Mouse (Mus musculus) c-Kit-negative CD71-positive TER-119-positive erythroid progenitor cells, embryonic 14.5 days (primary cell): ENCODE measurements around the gene Shisa3.

Source experiments
- DNase-seq: peaks from one replicate; pipeline ENCODE4 v3.0.0-alpha.2; 2013; ENCODE audit warnings: low read depth, low spot score

Gene Shisa3

DNA sequence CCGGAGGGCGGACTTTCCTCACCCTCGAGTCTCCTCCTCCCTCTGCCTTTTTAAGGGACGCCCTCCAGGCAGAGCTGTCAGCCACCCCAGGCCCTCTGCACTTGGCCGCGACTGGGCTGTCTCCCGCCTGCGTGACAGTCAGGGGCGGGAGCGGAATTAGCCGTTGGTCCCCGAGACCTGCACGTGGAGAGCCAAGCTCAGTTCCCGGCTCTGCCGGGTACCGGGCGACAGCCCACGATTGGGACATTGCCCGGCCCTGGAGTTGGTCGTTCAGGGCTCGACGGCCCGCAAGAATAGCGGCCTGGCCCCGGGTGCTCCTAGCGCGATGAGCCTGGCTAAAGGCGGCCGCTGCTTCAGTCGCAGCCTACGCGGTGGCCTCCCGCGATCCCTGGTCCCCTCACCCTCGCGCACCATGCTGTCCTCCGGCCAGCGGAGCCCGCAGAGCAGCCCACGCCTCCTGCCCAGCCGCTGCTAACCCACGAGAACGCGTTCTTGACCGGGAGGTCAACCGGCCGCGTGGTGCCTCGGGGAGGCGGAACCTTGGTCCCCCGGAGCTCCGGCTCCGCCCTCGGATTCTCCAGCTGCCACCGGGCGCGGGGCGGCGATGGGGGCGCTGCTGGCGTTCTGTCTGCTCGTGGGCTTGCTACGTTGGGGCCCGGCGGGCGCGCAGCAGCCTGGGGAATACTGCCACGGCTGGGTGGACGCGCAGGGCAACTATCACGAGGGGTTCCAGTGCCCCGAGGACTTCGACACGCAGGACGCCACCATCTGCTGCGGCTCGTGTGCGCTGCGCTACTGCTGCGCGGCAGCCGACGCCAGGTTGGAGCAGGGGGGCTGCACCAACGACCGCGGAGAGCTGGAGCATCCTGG is at the start of gene Shisa3:
TSS of gene Shisa3 (plus strand) at position 79 of the 870 bp plus-strand sequence.
- no peak for DNase-seq

- DNase-seq: no peak
These were observed 49.0 kb upstream of the Shisa3 start for GRCm38 (mm10) chr5:67558644-67559043.

DNA sequence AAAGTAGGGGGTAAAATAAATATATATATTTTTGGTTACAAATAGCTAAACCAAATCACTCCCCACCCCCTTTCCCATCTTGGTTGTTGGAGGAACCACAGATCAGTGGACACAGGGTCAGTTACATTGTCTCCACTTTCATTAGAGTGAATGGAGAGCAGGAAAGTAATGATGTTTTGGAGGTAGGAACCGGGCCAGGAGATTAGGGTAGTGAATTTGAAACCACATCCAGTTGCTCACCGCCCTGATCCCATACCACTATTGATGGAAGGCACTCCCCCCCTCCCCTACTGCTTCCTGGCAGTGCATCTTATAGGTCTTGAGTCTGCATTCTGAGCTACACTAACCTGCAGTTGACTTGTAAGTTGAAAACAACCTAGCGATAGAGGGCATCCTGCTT is 48.6 kb upstream of the Shisa3 start:
- DNase-seq: no peak

- no peak for DNase-seq
These were observed 35.0 kb upstream of the Shisa3 start for GRCm38 (mm10) chr5:67572552-67573155.

DNA sequence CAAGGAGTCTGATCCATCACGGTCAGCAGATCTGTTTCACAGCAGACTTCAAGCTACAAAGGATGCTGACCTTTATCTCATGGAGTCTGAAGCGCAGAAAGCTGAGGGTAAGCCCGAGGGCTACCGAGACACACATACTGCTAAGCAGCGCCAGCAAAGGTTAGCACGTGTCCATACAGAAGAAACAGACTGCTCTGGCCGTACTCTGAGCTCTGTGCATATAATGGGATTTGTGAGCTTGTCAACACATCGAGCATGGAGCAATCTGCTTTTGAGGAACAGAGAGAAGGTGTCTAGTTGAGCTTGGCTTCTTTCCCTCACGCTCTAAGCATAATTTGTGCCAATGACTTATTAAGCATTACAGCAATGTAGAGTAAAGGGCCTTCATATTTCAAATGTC is 33.6 kb upstream of the Shisa3 start:
- DNase-seq: no peak

DNA sequence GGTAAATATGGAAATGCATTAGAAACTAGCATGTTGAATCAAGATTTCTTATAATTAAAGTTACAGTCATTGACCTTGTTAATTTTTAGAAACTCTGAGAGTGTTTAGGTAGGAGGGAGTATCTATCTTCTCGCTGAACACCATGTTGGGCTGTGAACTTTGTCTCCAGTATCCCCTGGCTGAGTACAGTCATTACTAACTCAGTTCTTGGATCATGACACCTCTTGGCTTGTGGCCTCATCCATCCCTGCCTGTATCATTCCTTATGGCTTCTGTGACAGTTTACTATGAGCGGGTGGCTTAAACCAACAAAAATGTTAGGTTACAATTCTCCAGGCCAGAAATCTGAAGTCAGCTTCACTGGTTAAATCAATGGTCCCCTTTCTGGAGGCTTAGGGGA is 32.0 kb upstream of the Shisa3 start:
- no peak for DNase-seq

- DNase-seq: no peak
These were observed 27.7 kb upstream of the Shisa3 start for GRCm38 (mm10) chr5:67579725-67580633.

DNA sequence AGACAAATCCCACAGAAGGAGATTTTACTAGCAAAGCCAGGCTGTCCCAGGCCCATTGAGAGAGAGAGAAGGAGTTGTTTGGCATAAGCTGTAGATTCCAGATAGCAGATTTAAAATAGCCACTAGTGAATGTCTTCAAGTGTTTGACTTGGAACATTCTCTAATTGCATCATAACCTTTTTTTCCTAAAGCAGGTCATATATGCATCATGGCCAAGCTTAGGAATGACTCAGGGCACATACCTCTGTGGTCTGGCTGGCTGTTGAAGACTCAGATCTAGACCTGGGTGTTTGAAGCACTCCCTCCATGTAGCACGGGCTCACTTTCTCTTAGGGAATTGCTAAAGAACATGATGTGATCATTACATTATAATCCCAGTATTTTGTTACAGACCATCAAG is 12.6 kb upstream of the Shisa3 start:
- no peak for DNase-seq

- DNase-seq: no peak
These were observed 12.1 kb upstream of the Shisa3 start for GRCm38 (mm10) chr5:67595629-67596028.

DNA sequence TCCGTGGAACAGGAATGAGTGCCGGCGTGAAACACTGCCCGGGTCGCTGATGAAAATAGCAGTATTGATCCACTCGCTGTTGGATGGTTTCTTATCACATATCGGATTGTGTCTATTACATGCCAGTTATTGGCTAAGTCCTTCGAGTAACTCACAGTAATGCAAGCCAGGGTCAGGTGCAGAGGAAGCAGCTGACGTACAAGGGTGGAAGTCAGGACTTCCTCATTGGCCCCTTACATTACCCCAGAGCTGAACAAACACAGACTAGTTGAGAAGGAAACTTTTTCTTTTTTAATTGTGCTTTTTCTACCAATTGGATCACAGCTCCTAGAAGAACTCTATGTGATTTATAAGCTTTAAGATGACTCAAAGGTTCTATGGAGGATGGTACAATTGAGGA is 7.7 kb upstream of the Shisa3 start:
- no peak for DNase-seq

- no peak for DNase-seq
These were observed 1.7 kb upstream of the Shisa3 start for GRCm38 (mm10) chr5:67605951-67606350.

DNA sequence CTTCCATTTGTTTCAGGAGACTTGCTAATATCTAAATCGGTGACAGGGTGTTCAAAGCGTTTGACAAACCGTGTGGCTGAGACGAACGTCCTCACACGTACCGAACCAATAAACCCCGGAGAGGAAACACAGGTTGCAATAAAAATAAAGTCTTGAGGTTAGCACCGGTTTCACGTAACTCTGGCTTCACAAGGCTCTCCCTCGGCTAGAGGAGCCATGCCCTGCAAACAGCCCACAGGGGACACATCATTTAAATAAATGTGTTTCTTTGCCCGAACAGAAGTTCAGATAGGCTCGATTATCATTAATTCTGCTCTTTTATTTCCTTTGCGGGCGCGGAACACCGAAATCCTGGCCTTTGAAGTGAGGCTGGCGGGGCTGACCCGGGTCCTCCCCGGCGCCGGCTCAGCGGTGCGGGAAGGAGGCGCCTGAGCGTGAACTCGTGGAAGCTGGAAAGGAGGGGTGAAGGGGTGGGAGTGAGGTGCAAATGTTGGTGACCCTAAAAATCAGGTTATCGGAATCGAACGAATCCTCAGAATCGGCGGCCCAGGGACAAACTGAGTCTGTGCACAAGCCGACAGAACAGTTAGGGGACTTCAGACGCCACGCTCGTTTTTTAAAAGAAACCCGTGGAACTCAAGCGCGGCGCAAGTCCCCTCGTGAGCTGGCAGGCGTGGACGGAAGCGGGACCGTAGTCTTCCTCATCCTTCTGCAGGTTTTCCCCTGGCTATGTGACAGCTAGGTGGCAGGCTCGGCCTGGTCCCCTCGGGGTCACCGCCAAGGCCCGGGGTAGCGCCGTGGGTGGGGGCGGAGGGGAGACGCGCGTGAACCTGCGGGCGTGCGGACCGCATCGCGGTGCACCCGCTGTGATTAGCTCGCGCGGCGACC is 522 bp upstream of the Shisa3 start:
- no peak for DNase-seq

- DNase-seq: no peak
These were observed 1.2 kb downstream of the Shisa3 start for GRCm38 (mm10) chr5:67608674-67609519.

- DNase-seq: no peak
These were observed 1.8 kb downstream of the Shisa3 start for GRCm38 (mm10) chr5:67609520-67609837.

DNA sequence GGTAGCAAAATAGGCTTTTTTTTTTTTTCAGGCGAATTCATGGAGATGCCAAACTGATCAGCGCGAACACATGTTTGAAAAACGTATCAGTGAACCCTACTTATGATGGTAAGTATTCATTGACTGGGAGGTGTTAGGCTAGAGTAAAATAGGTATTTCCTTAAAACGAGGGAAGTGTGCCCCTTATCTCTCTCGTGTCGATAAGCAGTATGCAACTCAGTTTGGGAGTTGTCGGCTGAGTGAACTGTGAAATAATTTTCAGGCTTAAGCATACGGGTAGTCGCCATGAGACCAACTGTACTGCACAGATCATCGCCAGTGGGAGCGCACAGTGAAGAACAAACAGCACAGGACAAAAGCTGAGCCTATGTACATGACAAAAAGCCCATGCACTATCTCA is 13.5 kb downstream of the Shisa3 start:
- DNase-seq: no peak

- DNase-seq: no peak
These were observed 20.7 kb downstream of the Shisa3 start for GRCm38 (mm10) chr5:67628180-67628940.

GRCm38 (mm10) chr5:67629440-67629839 is 21.8 kb downstream of the Shisa3 start:
- no peak for DNase-seq

DNA sequence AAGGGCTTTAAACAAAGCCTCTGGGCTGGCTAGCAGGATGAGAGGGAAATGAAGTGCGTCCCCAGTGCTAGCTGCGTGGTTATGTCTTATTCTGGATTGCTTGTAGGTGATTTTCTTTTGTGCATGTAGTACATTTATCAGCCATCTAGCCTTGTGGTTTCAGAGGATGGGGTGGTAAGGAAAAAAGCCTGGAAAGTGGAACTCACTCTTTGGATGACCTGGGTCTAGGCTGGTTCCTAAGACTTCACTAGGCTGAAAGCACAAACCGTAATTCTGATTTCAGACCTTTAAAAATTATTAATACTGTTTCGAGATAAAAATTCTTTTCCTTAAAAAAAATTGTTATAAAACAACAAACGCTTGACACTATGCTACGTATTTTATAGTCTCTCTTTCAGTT is 22.2 kb downstream of the Shisa3 start:
- no peak for DNase-seq

GRCm38 (mm10) chr5:67631261-67631660 is 23.6 kb downstream of the Shisa3 start:
- no peak for DNase-seq
